Mouse (Mus musculus) left cerebral cortex, adult 18-20 months (tissue): Measurements from ENCODE around the gene Ttbk2. TPM values are rescaled to one million over a fixed set of nuclear protein-coding genes. Genes with fewer than 3 reads are reported as not detected.

ENCODE experiments used
- DNase-seq, 2 experiments: peaks; one replicate each; pipeline ENCODE4 v3.0.0; 2021 to 2022; ENCODE audit warnings: low spot score in 2 of 2, mixed read lengths in 1 of 2
- long read RNA-seq, 2 experiments: library from polyadenylated mRNA; stranded (forward); transcript quantifications; one replicate each; pipeline ENCODE4 v2.0.0; 2021
- total RNA-seq, 2 experiments: library from RNA; stranded (reverse); gene quantifications; 2 replicates each; pipeline ENCODE4 v1.2.3; 2021

Ttbk2 gene
- 10 to 100 TPM; 89.8 to 93.3 TPM for total RNA-seq
- long read RNA-seq, experiment 1, full-length matches to known transcripts = 3 of 9 reads
- long read RNA-seq, experiment 1, partial matches to known transcripts = 1 of 9 reads
- long read RNA-seq, experiment 1, other reads (novel, unspliced or antisense) = 5 of 9 reads
- long read RNA-seq, experiment 2, full-length matches to known transcripts = 1 of 7 reads
- long read RNA-seq, experiment 2, partial matches to known transcripts = 0 of 7 reads
- long read RNA-seq, experiment 2, other reads (novel, unspliced or antisense) = 6 of 7 reads

GRCm38 (mm10) chr2:120850424-120851082 is at the start of gene Ttbk2:
Ttbk2 (minus strand) TSS chr2:120850604.
- DNase-seq = peak; percentile 98 to 99

- DNase-seq = no peak
These were observed 46.0 kb upstream of the Ttbk2 start for GRCm38 (mm10) chr2:120896361-120896760.

- no peak for DNase-seq
These were observed 37.2 kb upstream of the Ttbk2 start for GRCm38 (mm10) chr2:120887601-120888000.

GRCm38 (mm10) chr2:120873192-120873591 is 22.8 kb upstream of the Ttbk2 start:
- no peak for DNase-seq

- DNase-seq = peak; percentile 43 to 51
These were observed 21.3 kb upstream of the Ttbk2 start for GRCm38 (mm10) chr2:120871447-120872336.

- peak; percentile 64 to 66 for DNase-seq
These were observed 16.9 kb upstream of the Ttbk2 start for GRCm38 (mm10) chr2:120867336-120867735.

- DNase-seq = peak; percentile 37 to 43
These were observed 16.2 kb upstream of the Ttbk2 start for GRCm38 (mm10) chr2:120866561-120866960.

- no peak for DNase-seq
These were observed 13.0 kb upstream of the Ttbk2 start for GRCm38 (mm10) chr2:120863389-120863788.

GRCm38 (mm10) chr2:120860699-120861098 is 10.3 kb upstream of the Ttbk2 start:
- no peak for DNase-seq

GRCm38 (mm10) chr2:120858131-120858530 is 7.7 kb upstream of the Ttbk2 start:
- no peak for DNase-seq

- no peak for DNase-seq
These were observed 2.7 kb upstream of the Ttbk2 start for GRCm38 (mm10) chr2:120853151-120853550.

GRCm38 (mm10) chr2:120852626-120853025 is 2.2 kb upstream of the Ttbk2 start:
- no peak for DNase-seq

GRCm38 (mm10) chr2:120849449-120850423 is 668 bp downstream of the Ttbk2 start, which contains the start of gene Cdan1:
Cdan1 (minus strand) TSS chr2:120850128.
- peak; percentile 38 to 55 for DNase-seq

- DNase-seq = no peak
These were observed 5.1 kb downstream of the Ttbk2 start for GRCm38 (mm10) chr2:120845280-120845679.

GRCm38 (mm10) chr2:120843990-120844389 is 6.4 kb downstream of the Ttbk2 start:
- DNase-seq = no peak

GRCm38 (mm10) chr2:120841211-120841610 is 9.2 kb downstream of the Ttbk2 start:
- no peak for DNase-seq

- DNase-seq = no peak
These were observed 15.2 kb downstream of the Ttbk2 start for GRCm38 (mm10) chr2:120835167-120835566.

- no peak for DNase-seq
These were observed 23.3 kb downstream of the Ttbk2 start for GRCm38 (mm10) chr2:120826936-120827638.

GRCm38 (mm10) chr2:120770265-120770935 is 80.0 kb downstream of the Ttbk2 start:
- peak; percentile 29 to 30 for DNase-seq
